Mouse (Mus musculus) layer of hippocampus, postnatal 14 days (tissue): ENCODE results near the gene Cmas. TPM values are rescaled to one million over a fixed set of nuclear protein-coding genes. Genes with fewer than 3 reads are reported as not detected.

Source experiments
- total RNA-seq, 2 experiments: library from RNA; stranded (reverse); gene quantifications; 2 replicates each; pipeline ENCODE4 v1.2.3; 2021

Gene Cmas
- total RNA-seq, 2 experiments from 2014 or later, result 119 to 124 TPM

Other genes with a start within 250 kb of the Cmas start
- 100 to 1,000 TPM; 450 to 461 TPM for gene Ldhb, start 248.7 kb upstream of the Cmas start, total RNA-seq
- 1 to 10 TPM; 2.8 to 4.1 TPM for gene Kcnj8, start 185.1 kb upstream of the Cmas start, total RNA-seq
- 1 to 10 TPM; 7.1 to 8.1 TPM for gene Abcc9, start 54.4 kb upstream of the Cmas start, total RNA-seq
- gene Sult6b2, start 47.8 kb downstream of the Cmas start, total RNA-seq, result under 1 TPM; 0.17 to 0.28 TPM
- 10 to 100 TPM; 29.7 to 32.2 TPM for gene St8sia1, start 207.8 kb downstream of the Cmas start, total RNA-seq